Mouse (Mus musculus): ENCODE results near the gene Olfr1412. TPM values are rescaled to one million over a fixed set of nuclear protein-coding genes. Genes with fewer than 3 reads are reported as not detected.

The Olfr1412 gene
- polyA plus RNA-seq (2014; fragmentation: Nextera tagmentation; extraction: Ambion mirVana): not detected in 2 replicates

DNA sequence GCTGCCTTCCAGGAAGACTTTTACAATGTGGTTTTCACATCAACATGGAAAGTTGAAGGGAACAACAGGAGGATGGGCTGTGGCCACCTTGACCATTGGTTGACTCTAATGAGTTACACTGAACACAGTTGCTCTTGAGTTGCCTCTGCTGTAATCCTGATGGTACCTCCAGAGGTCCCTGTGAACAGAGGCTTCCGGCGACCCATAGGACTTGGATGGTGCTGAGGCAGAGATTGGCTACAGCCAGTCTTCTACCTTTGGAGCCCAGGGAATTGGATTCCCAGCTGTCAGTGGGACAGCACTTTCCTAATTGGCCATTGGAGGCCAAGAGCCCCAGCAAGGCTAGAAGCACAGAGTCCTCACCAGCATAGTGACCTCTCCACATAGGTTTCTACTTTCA lies at the start of gene Olfr1412:
Olfr1412 (plus strand) TSS at position 301 of the 400 bp plus-strand sequence.
- WGBS: 88% methylated on average over 2 of the region's 2 CpGs
- no peak for DNase-seq (ENCODE audit: low spot score)
- Histone ChIP-seq H3K27me3 (ENCODE audit: control insufficient read depth, insufficient read depth, low read length) (no peaks in the 10 kb centered on the region), H3K4me2 (replicated peaks) (no peak within 1 kb of the TSS), H3K4me3 (replicated peaks; ENCODE audit: low read length) (no peak within 1 kb of the TSS), H3K27ac (no peak within 1 kb of the TSS), H3K9ac (no peak within 1 kb of the TSS), H3K9me3 (ENCODE audit: control insufficient read depth, low read length) (0 out of 2 replicates have a peak, but pooled peaks cover 5% of the 10 kb centered on the region), H3K4me1 (replicated peaks; ENCODE audit: control insufficient read depth, insufficient read depth, low read length) (no peaks in the 10 kb centered on the region), H3K36me3 (replicated peaks; ENCODE audit: control insufficient read depth, insufficient read depth) (no peaks in the 10 kb centered on the region)
- ATAC-seq (ENCODE audit: low FRiP score): no peak

DNA sequence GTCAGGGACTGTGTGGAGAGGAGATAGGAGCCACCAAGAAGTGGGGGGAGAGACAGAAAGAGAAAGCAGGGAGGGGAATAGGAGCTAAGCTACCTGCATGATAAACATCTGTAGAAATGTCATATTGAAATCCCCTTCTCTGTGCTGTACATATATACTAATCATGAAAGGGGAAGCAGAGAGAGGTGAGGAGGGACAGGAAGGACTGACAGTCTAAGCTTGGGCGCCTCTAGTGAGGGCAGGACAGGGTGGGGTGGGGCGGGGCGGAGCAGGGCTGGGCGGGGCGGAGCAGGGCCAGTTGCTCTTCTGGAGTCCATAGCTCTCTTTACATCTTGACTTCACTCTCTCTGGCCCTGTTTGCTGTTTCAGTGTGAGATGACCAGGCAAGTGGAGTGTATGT lies 48.6 kb upstream of the Olfr1412 start:
- Histone ChIP-seq H3K9me3 (ENCODE audit: control insufficient read depth, low read length) (no peaks in the 10 kb centered on the region), H3K27ac (no peak overlapping the region)

DNA sequence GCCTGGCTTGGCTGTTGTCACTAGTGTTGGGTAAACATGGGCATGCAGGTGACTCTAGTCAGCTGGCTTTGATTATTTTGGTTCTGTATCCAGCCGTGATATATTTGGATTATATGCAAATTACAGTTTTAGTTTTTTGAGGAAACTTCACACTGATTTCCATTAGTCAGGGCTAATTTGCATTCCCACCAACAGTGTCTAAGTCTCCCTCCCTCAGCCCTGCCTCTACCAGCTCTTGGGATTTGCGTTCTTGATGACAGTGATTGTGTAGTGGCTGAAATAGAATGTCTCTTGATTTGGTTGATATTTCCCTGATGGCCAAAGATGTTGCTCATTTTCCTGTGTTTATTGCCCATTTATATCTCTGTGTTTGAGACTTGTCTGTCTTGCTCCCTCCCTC lies 46.5 kb upstream of the Olfr1412 start:
- 41% methylated on average over 2 of the region's 2 CpGs for WGBS
- H3K9me3 ChIP-seq (ENCODE audit: control insufficient read depth, low read length): no peaks in the 10 kb centered on the region
- ATAC-seq (ENCODE audit: low FRiP score) (no peak), DNase-seq (ENCODE audit: low spot score) (no peak)
- no peak overlapping the region for H3K27ac ChIP-seq
- no peaks in the 10 kb centered on the region for H3K27me3 ChIP-seq (ENCODE audit: control insufficient read depth, insufficient read depth, low read length)
- no peaks in the 10 kb centered on the region for H3K4me1 ChIP-seq (replicated peaks; ENCODE audit: control insufficient read depth, insufficient read depth, low read length)
- no peaks in the 10 kb centered on the region for H3K36me3 ChIP-seq (replicated peaks; ENCODE audit: control insufficient read depth, insufficient read depth)
- no peak overlapping the region for H3K4me2 ChIP-seq (replicated peaks)
- H3K4me3 ChIP-seq (replicated peaks; ENCODE audit: low read length): no peak overlapping the region
- no peak overlapping the region for H3K9ac ChIP-seq

More for the DNA sequence above, 48.6 kb upstream of the Olfr1412 start:
- no peak overlapping the region for H3K4me3 ChIP-seq (replicated peaks; ENCODE audit: low read length)
- no peaks in the 10 kb centered on the region for H3K4me1 ChIP-seq (replicated peaks; ENCODE audit: control insufficient read depth, insufficient read depth, low read length)
- no peak overlapping the region for H3K9ac ChIP-seq
- no peak overlapping the region for H3K4me2 ChIP-seq (replicated peaks)
- DNase-seq (ENCODE audit: low spot score) (no peak), ATAC-seq (ENCODE audit: low FRiP score) (no peak)
- H3K27me3 ChIP-seq (ENCODE audit: control insufficient read depth, insufficient read depth, low read length): no peaks in the 10 kb centered on the region
- H3K36me3 ChIP-seq (replicated peaks; ENCODE audit: control insufficient read depth, insufficient read depth): no peaks in the 10 kb centered on the region
- WGBS: 52% methylated on average over 5 of the region's 5 CpGs

DNA sequence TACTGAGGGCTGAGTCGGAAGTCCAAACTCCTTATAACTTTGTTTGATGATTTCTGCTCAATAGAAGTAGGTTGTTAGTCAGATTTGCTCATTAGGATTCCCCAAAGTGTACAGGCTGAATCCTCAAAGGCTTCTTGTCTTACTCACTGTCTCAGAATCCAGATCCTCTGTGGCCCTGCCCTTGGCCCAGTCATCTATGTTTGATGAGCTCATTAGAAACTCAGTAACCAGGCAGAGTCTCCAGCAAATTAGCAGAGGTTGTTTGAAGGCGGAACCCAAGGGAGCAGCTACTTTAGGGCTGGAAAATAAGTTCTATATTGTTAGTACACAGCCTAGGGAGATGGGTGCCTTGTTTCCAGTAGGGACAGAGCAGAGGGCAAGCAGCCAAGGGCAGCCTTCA lies 39.6 kb upstream of the Olfr1412 start:
- no peaks in the 10 kb centered on the region for H3K9me3 ChIP-seq (ENCODE audit: control insufficient read depth, low read length)
- 84% methylated on average over 2 of the region's 2 CpGs for WGBS
- no peak overlapping the region for H3K4me3 ChIP-seq (replicated peaks; ENCODE audit: low read length)
- H3K9ac ChIP-seq: no peak overlapping the region
- H3K27me3 ChIP-seq (ENCODE audit: control insufficient read depth, insufficient read depth, low read length): no peaks in the 10 kb centered on the region
- H3K4me1 ChIP-seq (replicated peaks; ENCODE audit: control insufficient read depth, insufficient read depth, low read length): no peaks in the 10 kb centered on the region
- H3K36me3 ChIP-seq (replicated peaks; ENCODE audit: control insufficient read depth, insufficient read depth): no peaks in the 10 kb centered on the region
- no peak for DNase-seq (ENCODE audit: low spot score)
- no peak overlapping the region for H3K4me2 ChIP-seq (replicated peaks)
- no peak for ATAC-seq (ENCODE audit: low FRiP score)
- no peak overlapping the region for H3K27ac ChIP-seq

DNA sequence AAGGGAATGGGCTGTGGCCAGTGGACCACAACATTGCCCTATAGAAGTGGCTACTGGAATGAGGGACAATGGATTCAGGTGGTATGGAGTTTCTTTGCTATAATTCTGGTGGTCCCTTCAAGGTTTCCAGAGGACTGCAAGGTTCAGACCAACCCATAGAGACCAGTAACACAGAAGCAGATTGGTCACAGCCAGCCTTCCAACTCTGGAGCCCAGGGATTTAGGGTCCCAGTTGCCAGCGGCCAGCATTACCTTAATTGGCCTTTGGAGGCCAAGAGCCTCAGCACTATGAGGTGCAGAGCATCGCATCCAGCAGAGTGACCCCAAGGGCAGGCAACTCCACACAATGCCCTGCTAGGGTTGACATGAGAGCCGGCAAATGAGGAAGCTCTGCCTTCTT lies 14.6 kb upstream of the Olfr1412 start, which contains the start of gene Olfr1413:
Olfr1413 (plus strand) TSS at position 301 of the 400 bp plus-strand sequence.
- Histone ChIP-seq H3K4me3 (replicated peaks; ENCODE audit: low read length) (no peak within 1 kb of the TSS), H3K27ac (no peak within 1 kb of the TSS), H3K4me2 (replicated peaks) (no peak within 1 kb of the TSS), H3K9ac (no peak within 1 kb of the TSS), H3K9me3 (ENCODE audit: control insufficient read depth, low read length) (no peaks in the 10 kb centered on the region), H3K36me3 (replicated peaks; ENCODE audit: control insufficient read depth, insufficient read depth) (no peaks in the 10 kb centered on the region), H3K4me1 (replicated peaks; ENCODE audit: control insufficient read depth, insufficient read depth, low read length) (no peaks in the 10 kb centered on the region), H3K27me3 (ENCODE audit: control insufficient read depth, insufficient read depth, low read length) (no peaks in the 10 kb centered on the region)
- 95% methylated on average over 3 of the region's 3 CpGs for WGBS
- DNase-seq (ENCODE audit: low spot score) (no peak), ATAC-seq (ENCODE audit: low FRiP score) (no peak)

DNA sequence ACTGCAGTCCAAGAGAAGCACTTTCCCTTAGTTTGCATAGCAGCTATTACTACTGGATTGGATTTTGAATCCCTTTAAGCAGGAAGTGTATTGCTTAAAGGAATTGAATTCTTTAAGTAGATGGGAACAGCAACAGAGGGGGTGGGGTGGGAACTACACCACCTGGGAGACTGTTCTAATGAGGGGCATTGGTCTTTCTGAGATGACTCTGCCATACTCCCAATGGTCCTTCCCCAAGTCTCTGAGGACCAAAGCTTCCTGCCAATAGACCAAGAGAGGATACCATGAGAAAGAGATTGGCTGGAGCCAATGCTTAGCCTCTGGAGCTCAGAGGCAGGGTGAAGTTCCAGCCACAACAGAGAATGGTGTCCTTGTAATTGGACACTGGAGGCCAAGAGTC lies 8.5 kb downstream of the Olfr1412 start, which contains the start of gene Olfr1411:
Olfr1411 (plus strand) TSS at position 301 of the 400 bp plus-strand sequence.
- ATAC-seq (ENCODE audit: low FRiP score): no peak
- no peak within 1 kb of the TSS for H3K4me3 ChIP-seq (replicated peaks; ENCODE audit: low read length)
- no peaks in the 10 kb centered on the region for H3K9me3 ChIP-seq (ENCODE audit: control insufficient read depth, low read length)
- no peak within 1 kb of the TSS for H3K4me2 ChIP-seq (replicated peaks)
- no peak within 1 kb of the TSS for H3K27ac ChIP-seq
- H3K9ac ChIP-seq: no peak within 1 kb of the TSS
- no peaks in the 10 kb centered on the region for H3K27me3 ChIP-seq (ENCODE audit: control insufficient read depth, insufficient read depth, low read length)
- H3K36me3 ChIP-seq (replicated peaks; ENCODE audit: control insufficient read depth, insufficient read depth): no peaks in the 10 kb centered on the region
- DNase-seq (ENCODE audit: low spot score): no peak
- no peaks in the 10 kb centered on the region for H3K4me1 ChIP-seq (replicated peaks; ENCODE audit: control insufficient read depth, insufficient read depth, low read length)

DNA sequence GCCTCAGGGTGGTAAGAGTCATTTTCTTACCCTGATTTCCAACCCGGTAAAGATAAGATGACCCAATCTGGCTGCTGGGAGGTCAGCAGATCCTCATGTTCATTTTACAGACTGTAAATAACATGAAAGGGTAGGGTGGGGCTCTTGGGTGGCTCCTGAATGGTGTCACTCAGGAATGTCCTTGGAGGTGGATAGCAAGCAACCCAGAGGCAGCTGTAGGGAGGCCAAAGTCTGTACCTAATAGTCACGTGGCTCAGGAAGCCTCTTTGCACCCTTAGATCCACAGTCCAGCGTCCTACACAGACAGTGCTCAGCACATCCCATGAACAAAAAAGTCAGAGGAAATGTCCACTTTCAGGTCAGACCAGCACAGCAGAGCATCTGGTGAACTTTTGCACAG lies 10.4 kb downstream of the Olfr1412 start:
- Histone ChIP-seq H3K9ac (no peak overlapping the region), H3K4me2 (replicated peaks) (no peak overlapping the region), H3K9me3 (ENCODE audit: control insufficient read depth, low read length) (no peaks in the 10 kb centered on the region), H3K4me1 (replicated peaks; ENCODE audit: control insufficient read depth, insufficient read depth, low read length) (no peaks in the 10 kb centered on the region), H3K36me3 (replicated peaks; ENCODE audit: control insufficient read depth, insufficient read depth) (no peaks in the 10 kb centered on the region), H3K27ac (no peak overlapping the region), H3K27me3 (ENCODE audit: control insufficient read depth, insufficient read depth, low read length) (no peaks in the 10 kb centered on the region), H3K4me3 (replicated peaks; ENCODE audit: low read length) (no peak overlapping the region)
- WGBS: 88% methylated on average over 3 of the region's 3 CpGs
- ATAC-seq (ENCODE audit: low FRiP score) (no peak), DNase-seq (ENCODE audit: low spot score) (no peak)

DNA sequence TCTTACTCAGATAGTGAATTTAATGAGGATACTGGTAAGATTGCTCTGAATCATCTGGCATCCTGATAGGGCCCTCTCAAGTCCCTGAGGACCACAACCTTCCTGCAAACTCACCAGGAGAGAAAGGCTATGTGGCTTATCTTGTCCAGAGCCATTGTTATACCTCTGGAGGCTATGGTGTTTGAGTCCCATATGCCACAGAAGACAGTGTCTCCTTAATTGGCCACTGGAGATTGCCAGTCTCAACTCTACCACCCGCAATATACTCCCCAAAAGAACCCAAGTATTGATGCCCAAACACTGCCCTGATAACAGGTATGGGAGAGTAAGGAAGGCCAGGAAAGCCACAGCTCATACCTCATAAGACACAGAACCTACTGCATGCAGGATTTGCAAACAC lies 19.9 kb downstream of the Olfr1412 start, which contains the start of gene Olfr1410:
Olfr1410 (plus strand) TSS at position 301 of the 400 bp plus-strand sequence.
- no peak for DNase-seq (ENCODE audit: low spot score)
- H3K9me3 ChIP-seq (ENCODE audit: control insufficient read depth, low read length): no peaks in the 10 kb centered on the region
- no peak within 1 kb of the TSS for H3K27ac ChIP-seq
- WGBS: 91% methylated on average over 1 of the region's 1 CpGs
- H3K36me3 ChIP-seq (replicated peaks; ENCODE audit: control insufficient read depth, insufficient read depth): no peaks in the 10 kb centered on the region
- no peak within 1 kb of the TSS for H3K4me3 ChIP-seq (replicated peaks; ENCODE audit: low read length)
- ATAC-seq (ENCODE audit: low FRiP score): no peak
- H3K4me1 ChIP-seq (replicated peaks; ENCODE audit: control insufficient read depth, insufficient read depth, low read length): no peaks in the 10 kb centered on the region
- H3K27me3 ChIP-seq (ENCODE audit: control insufficient read depth, insufficient read depth, low read length): no peaks in the 10 kb centered on the region
- H3K9ac ChIP-seq: no peak within 1 kb of the TSS
- no peak within 1 kb of the TSS for H3K4me2 ChIP-seq (replicated peaks)

DNA sequence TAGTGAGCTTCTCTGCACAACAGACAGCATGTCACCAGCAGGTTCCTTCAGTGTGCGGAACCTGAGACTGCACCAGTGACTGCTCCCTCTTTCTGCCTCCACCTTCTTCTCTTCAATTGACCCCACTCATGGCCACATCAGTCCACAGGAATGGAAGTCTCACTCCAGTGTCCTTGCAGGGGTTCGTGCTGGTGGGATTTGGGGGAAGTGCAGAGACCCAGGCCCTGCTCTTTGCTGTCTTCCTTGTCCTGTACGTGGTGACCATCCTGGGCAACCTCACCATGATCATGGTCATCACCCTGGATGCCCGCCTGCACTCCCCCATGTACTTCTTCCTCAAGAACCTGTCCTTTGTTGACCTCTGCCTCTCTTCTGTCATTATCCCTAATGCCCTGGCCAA lies 22.1 kb downstream of the Olfr1412 start:
- Histone ChIP-seq H3K9me3 (ENCODE audit: control insufficient read depth, low read length) (no peaks in the 10 kb centered on the region), H3K4me3 (replicated peaks; ENCODE audit: low read length) (no peak overlapping the region), H3K4me2 (replicated peaks) (no peak overlapping the region), H3K36me3 (replicated peaks; ENCODE audit: control insufficient read depth, insufficient read depth) (no peaks in the 10 kb centered on the region), H3K27ac (no peak overlapping the region), H3K27me3 (ENCODE audit: control insufficient read depth, insufficient read depth, low read length) (0 out of 2 replicates have a peak, but pooled peaks cover 4% of the 10 kb centered on the region), H3K4me1 (replicated peaks; ENCODE audit: control insufficient read depth, insufficient read depth, low read length) (no peaks in the 10 kb centered on the region), H3K9ac (no peak overlapping the region)
- ATAC-seq (ENCODE audit: low FRiP score) (no peak), DNase-seq (ENCODE audit: low spot score) (no peak)
- 80% methylated on average over 4 of the region's 4 CpGs for WGBS

DNA sequence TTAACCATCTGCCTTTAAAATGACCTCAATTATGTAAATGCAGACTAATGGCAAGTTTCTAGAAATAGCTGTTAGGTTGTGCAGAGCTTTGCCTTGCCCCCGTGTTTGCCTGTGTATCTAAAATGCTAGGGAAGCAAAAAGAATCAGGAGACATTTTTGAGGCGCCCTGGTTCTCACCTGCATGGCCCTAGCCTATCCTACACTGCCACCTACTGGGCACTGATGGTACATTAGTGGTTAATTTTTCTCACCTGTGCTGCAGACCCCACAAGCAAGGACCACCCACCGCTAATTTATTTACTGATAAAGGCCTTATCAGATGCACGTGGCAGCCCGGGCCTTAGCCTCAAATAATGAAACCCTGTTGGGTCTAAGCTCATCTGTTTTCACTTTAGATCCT lies 25.4 kb downstream of the Olfr1412 start:
- WGBS: 8% methylated on average over 5 of the region's 5 CpGs

More for the DNA sequence above, 25.4 kb downstream of the Olfr1412 start:
- H3K4me2 ChIP-seq (replicated peaks): no peak overlapping the region
- H3K27ac ChIP-seq: no peak overlapping the region
- H3K9me3 ChIP-seq (ENCODE audit: control insufficient read depth, low read length): no peaks in the 10 kb centered on the region
- 0 out of 2 replicates have a peak, but pooled peaks cover 4% of the 10 kb centered on the region for H3K27me3 ChIP-seq (ENCODE audit: control insufficient read depth, insufficient read depth, low read length)
- ATAC-seq (ENCODE audit: low FRiP score): no peak
- H3K4me3 ChIP-seq (replicated peaks; ENCODE audit: low read length): no peak overlapping the region
- no peaks in the 10 kb centered on the region for H3K4me1 ChIP-seq (replicated peaks; ENCODE audit: control insufficient read depth, insufficient read depth, low read length)
- peak; percentile 87 for DNase-seq (ENCODE audit: low spot score)
- H3K9ac ChIP-seq: no peak overlapping the region
- no peaks in the 10 kb centered on the region for H3K36me3 ChIP-seq (replicated peaks; ENCODE audit: control insufficient read depth, insufficient read depth)
